Mouse (Mus musculus): ENCODE data around the gene Tanc2. TPM values are rescaled to one million over a fixed set of nuclear protein-coding genes. Genes with fewer than 3 reads are reported as not detected.

The Tanc2 gene
- polyA plus RNA-seq, 2 experiments, result 0.66 to 0.89 TPM

DNA sequence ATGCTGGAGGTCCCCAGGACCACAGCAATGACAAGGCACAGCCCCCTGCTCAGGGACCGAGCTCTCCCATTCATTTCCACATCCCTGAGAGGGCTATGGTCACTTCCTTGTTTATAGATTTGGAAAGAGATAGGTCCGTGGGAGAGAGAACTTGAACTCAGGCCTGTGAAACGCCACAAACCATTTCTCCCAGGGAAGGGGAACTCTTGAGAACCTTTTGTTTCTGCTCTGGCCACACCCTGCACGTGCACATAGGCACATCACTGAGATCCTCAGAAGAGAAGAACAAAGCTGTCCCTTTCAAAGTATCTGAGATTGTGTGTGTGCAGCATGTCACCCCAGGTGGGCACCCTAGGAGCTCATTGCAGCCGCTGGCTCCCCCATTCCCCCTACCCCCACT, 388.8 kb downstream of the Tanc2 start:
- Histone ChIP-seq H3K4me3 (ENCODE audit: insufficient read depth in 1 of 2, low read depth in 2 of 2, low read length in 2 of 2) (no peak overlapping the region), H3K36me3 (replicated peaks; ENCODE audit: control insufficient read depth, insufficient read depth, low read depth) (no peaks in the 10 kb centered on the region), H3K4me2 (ENCODE audit: low read depth) (no peak overlapping the region), H3K9ac (replicated peaks) (no peak overlapping the region), H3K27ac (no peak overlapping the region), H3K9me3 (ENCODE audit: control insufficient read depth, low read length) (no peaks in the 10 kb centered on the region), H3K4me1 (replicated peaks; ENCODE audit: control insufficient read depth in 2 of 2, insufficient read depth in 2 of 2, low read length in 1 of 2) (no peaks in the 10 kb centered on the region), H3K27me3 (ENCODE audit: control insufficient read depth, insufficient read depth, low read length) (no peaks in the 10 kb centered on the region)
- no peak for ATAC-seq (ENCODE audit: insufficient read depth)
- TF ChIP-seq EP300 (IDR thresholded peaks at IDR 0.05; ENCODE audit: low read depth) (no peak), CTCF (IDR thresholded peaks at IDR 0.05; ENCODE audit: low read depth) (no peak)
- DNase-seq (ENCODE audit: low read depth in 3 of 3, low spot score in 3 of 3), result no peak
- WGBS (ENCODE audit: insufficient replicate concordance), result 38% methylated on average over 5 of the region's 5 CpGs

Small RNA genes lying within 50 kb of the gene (microRNA-seq; reads per million reads assigned to microRNA genes)
- not detected for gene Gm23990

Other genes starting within 250 kb of the Tanc2 start
- gene March10, start 133.3 kb upstream of the Tanc2 start, polyA plus RNA-seq (2012; rRNA removed), result not detected in 2 replicates
- not detected in 2 replicates for gene March10, start 133.3 kb upstream of the Tanc2 start, polyA plus RNA-seq (2014; fragmentation: Nextera tagmentation; extraction: Ambion mirVana)

All from liver, embryonic 14.5 days (tissue).